21 mouse cellular contexts compared by ENCODE assay signal in the genomic region with DNA sequence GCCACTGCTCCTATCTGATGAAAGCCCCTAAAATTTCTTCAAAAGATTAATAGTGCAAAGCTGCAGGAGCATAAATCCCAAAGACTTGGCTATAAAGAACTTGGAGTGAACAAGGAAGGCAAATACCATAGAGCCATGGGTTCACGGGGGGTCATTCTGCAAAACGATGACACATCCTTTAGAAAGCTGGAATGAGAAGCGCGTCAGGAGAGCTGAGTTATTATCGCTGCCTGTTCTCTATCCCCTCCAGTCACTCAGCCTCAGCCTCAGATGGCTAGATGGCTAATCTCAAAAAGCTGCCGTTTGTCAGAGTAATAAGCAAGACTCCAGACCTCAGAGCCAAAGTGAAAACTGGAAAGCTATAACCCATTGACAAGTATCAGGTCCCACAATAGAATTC. TPM values are rescaled to one million over a fixed set of nuclear protein-coding genes. Genes with fewer than 3 reads are reported as not detected.
A peak's percentile ranks its signal among the peaks of the same experiment; 100 is the strongest.
DNase-seq lines count a peak whose midpoint lies in the region; ATAC-seq and TF ChIP-seq lines count a peak whose summit lies in the region.
"Had no signal": no experiment of that assay in that cellular context is flagged by ENCODE, and none has a peak within 500 bp of the region (broad histone marks: within the 10 kb centered on the region; RNA-seq: fewer than 3 reads in every experiment).

No protein-coding gene starts in this region.

- H3K36me3 ChIP-seq in limb, embryonic 14.5 days (ENCODE audit: control insufficient read depth, insufficient read depth, low read length): no peaks in the 10 kb centered on the region
- H3K36me3 ChIP-seq in limb, embryonic 10.5 days: no peaks in the 10 kb centered on the region
- no peaks in the 10 kb centered on the region for H3K36me3 ChIP-seq in neural tube, embryonic 12.5 days
- H3K36me3 ChIP-seq: embryonic facial prominence, embryonic 15.5 days; hindbrain, embryonic 12.5 days; kidney, embryonic 15.5 days; limb, embryonic 15.5 days; stomach, embryonic 15.5 days had no signal

- 63% methylated on average over 6 of the region's 6 CpGs for WGBS in limb, embryonic 14.5 days
- 67% methylated on average over 6 of the region's 6 CpGs for WGBS in limb, embryonic 10.5 days
- 52% methylated on average over 6 of the region's 6 CpGs for WGBS in neural tube, embryonic 12.5 days

- TF ChIP-seq POLR2A in limb, embryonic 14.5 days (IDR thresholded peaks at IDR 0.05; ENCODE audit: borderline replicate concordance, extremely low read depth, insufficient read depth, insufficient read length): no peak

- no peak overlapping the region for H3K4me2 ChIP-seq in limb, embryonic 14.5 days (replicated peaks; ENCODE audit: low read depth, low read length, severe bottlenecking)
- H3K4me2 ChIP-seq in neural tube, embryonic 12.5 days (replicated peaks): no peak overlapping the region
- H3K4me2 ChIP-seq: embryonic facial prominence, embryonic 15.5 days; heart, embryonic 11.5 days; hindbrain, embryonic 12.5 days; kidney, embryonic 15.5 days; limb, embryonic 15.5 days; stomach, embryonic 15.5 days had no signal

- H3K27ac ChIP-seq in limb, embryonic 14.5 days (replicated peaks; ENCODE audit: low read depth, low read length): no peak overlapping the region
- no peak overlapping the region for H3K27ac ChIP-seq in limb, embryonic 10.5 days
- H3K27ac ChIP-seq in neural tube, embryonic 12.5 days: no peak overlapping the region
- H3K27ac ChIP-seq: embryonic facial prominence, embryonic 15.5 days; hindbrain, embryonic 12.5 days; kidney, embryonic 15.5 days; limb, embryonic 15.5 days; stomach, embryonic 15.5 days had no signal

- H3K4me1 ChIP-seq in limb, embryonic 14.5 days (ENCODE audit: control insufficient read depth, insufficient read depth, low read length): no peaks in the 10 kb centered on the region
- no peaks in the 10 kb centered on the region for H3K4me1 ChIP-seq in limb, embryonic 10.5 days
- no peaks in the 10 kb centered on the region for H3K4me1 ChIP-seq in neural tube, embryonic 12.5 days
- H3K4me1 ChIP-seq: embryonic facial prominence, embryonic 15.5 days; hindbrain, embryonic 12.5 days; kidney, embryonic 15.5 days; limb, embryonic 15.5 days; stomach, embryonic 15.5 days had no signal

- ATAC-seq in frontal cortex, adult (ENCODE audit: low TSS enrichment): peak; percentile 28; the same call in 1 of the 2 replicates
- no peak for ATAC-seq in limb, embryonic 14.5 days (ENCODE audit: low FRiP score, low read depth)
- ATAC-seq in neural tube, embryonic 12.5 days (ENCODE audit: low FRiP score, low read depth): 0 out of 2 replicates have a peak, but pooled peaks have one; percentile 44
- ATAC-seq: inflammation-experienced regulatory T-cells, adult 6 months had no signal

- H3K9ac ChIP-seq in limb, embryonic 14.5 days (ENCODE audit: low read depth, low read length, severe bottlenecking): no peak overlapping the region
- no peak overlapping the region for H3K9ac ChIP-seq in neural tube, embryonic 12.5 days
- H3K9ac ChIP-seq: embryonic facial prominence, embryonic 15.5 days; hindbrain, embryonic 12.5 days; kidney, embryonic 15.5 days; limb, embryonic 15.5 days; stomach, embryonic 15.5 days had no signal

- DNase-seq in frontal cortex, postnatal 14 days (ENCODE audit: low spot score in 2 of 2): no peak
- DNase-seq in limb, embryonic 14.5 days (ENCODE audit: low spot score): peak; percentile 13
- no peak for DNase-seq in limb, embryonic 10.5 days (ENCODE audit: low spot score)
- peak; percentile 21 for DNase-seq in embryo, embryonic 10.5 days (ENCODE audit: low spot score)
- DNase-seq in layer of hippocampus, adult 18-20 months (ENCODE audit: low spot score in 2 of 2): no peak
- DNase-seq in adrenal gland, postnatal 25 days: no peak
- DNase-seq: adrenal gland, postnatal 10 days; cerebellum, adult 2 months; lung, postnatal 14 days; right cerebral cortex, adult 18-20 months; thymus, adult 2 months had no signal

- no peaks in the 10 kb centered on the region for H3K9me3 ChIP-seq in limb, embryonic 14.5 days (ENCODE audit: control insufficient read depth, low read length)
- no peaks in the 10 kb centered on the region for H3K9me3 ChIP-seq in limb, embryonic 10.5 days (replicated peaks)
- H3K9me3 ChIP-seq in neural tube, embryonic 12.5 days: no peaks in the 10 kb centered on the region
- H3K9me3 ChIP-seq: embryonic facial prominence, embryonic 15.5 days; hindbrain, embryonic 12.5 days; kidney, embryonic 15.5 days; limb, embryonic 15.5 days; stomach, embryonic 15.5 days had no signal

- no peak overlapping the region for H3K4me3 ChIP-seq in limb, embryonic 14.5 days (replicated peaks; ENCODE audit: low read length)
- no peak overlapping the region for H3K4me3 ChIP-seq in limb, embryonic 10.5 days
- H3K4me3 ChIP-seq in neural tube, embryonic 12.5 days: no peak overlapping the region
- H3K4me3 ChIP-seq: embryonic facial prominence, embryonic 15.5 days; hindbrain, embryonic 12.5 days; kidney, embryonic 15.5 days; limb, embryonic 15.5 days; stomach, embryonic 15.5 days had no signal

- H3K27me3 ChIP-seq in limb, embryonic 14.5 days (ENCODE audit: control insufficient read depth, insufficient read depth, low read length): no peaks in the 10 kb centered on the region
- no peaks in the 10 kb centered on the region for H3K27me3 ChIP-seq in limb, embryonic 10.5 days (ENCODE audit: low read depth, poor library complexity, severe bottlenecking)
- H3K27me3 ChIP-seq in neural tube, embryonic 12.5 days (replicated peaks): no peaks in the 10 kb centered on the region
- H3K27me3 ChIP-seq: CH12.LX; embryonic facial prominence, embryonic 15.5 days; hindbrain, embryonic 12.5 days; kidney, embryonic 15.5 days; limb, embryonic 15.5 days; stomach, embryonic 15.5 days had no signal

RNA-seq across cellular contexts. Expression of gene Kcnq5, which starts 42.5 kb away (rescaled TPM):
- 2.5 and 2.9 TPM in 2 replicates for polyA plus RNA-seq in limb, embryonic 14.5 days (2012; rRNA removed)
- polyA plus RNA-seq in limb, embryonic 14.5 days (2014; fragmentation: Nextera tagmentation; extraction: Ambion mirVana): 2.3 and 2.9 TPM in 2 replicates
- polyA plus RNA-seq in limb, embryonic 10.5 days (2016; fragmentation: Nextera tagmentation; extraction: Ambion mirVana): 0.81 and 1.1 TPM in 2 replicates
- 1.3 and 1.7 TPM in 2 replicates for polyA plus RNA-seq in neural tube, embryonic 12.5 days (2016; fragmentation: Nextera tagmentation; extraction: Ambion mirVana)
- 10 to 100 TPM; 47.7 to 61.2 TPM for total RNA-seq in layer of hippocampus, adult 18-20 months (2021)
- total RNA-seq in adrenal gland, postnatal 25 days (2021): 0.58 and 0.62 TPM in 2 replicates

Comparison
In these comparisons a context has a peak if more than half of its experiments do, and no peak if none do; other contexts are left out.
1. DNase-seq: peak in limb, embryonic 14.5 days (single experiment) and embryo, embryonic 10.5 days (single experiment); none in frontal cortex, postnatal 14 days (0 of 2), limb, embryonic 10.5 days (single experiment), layer of hippocampus, adult 18-20 months (0 of 2) and adrenal gland, postnatal 25 days (single experiment).